Mouse (Mus musculus) hindbrain, postnatal 0 days (tissue): ENCODE results near the gene Ptprm. TPM values are rescaled to one million over a fixed set of nuclear protein-coding genes. Genes with fewer than 3 reads are reported as not detected.
A peak's percentile ranks its signal among the peaks of the same experiment; 100 is the strongest.

Experiments
- ATAC-seq: fragments of 200-750 bp; cut with Nextera tagmentation; 2 replicates; pipeline ENCODE4 v1.8.0; 2017; ENCODE audit warnings: mild to moderate bottlenecking, moderate TSS enrichment, moderate library complexity
- DNase-seq: peaks from one replicate; pipeline ENCODE4 v3.0.0-alpha.2; 2015; ENCODE audit warnings: low spot score
- H3K27ac ChIP-seq: fragments of 300-500 bp; sonication (generic); 2 replicates; pipeline ENCODE4 v1.5.1; 2014; ENCODE audit warnings: mild to moderate bottlenecking
- H3K27me3 ChIP-seq: fragments of 300-500 bp; sonication (generic); 2 replicates; pipeline ENCODE4 v1.6.1; 2014; ENCODE audit warnings: low read length, mixed read lengths; ENCODE audit not compliant: insufficient read depth
- H3K36me3 ChIP-seq: fragments of 300-500 bp; sonication (generic); 2 replicates; pipeline ENCODE4 v1.6.1; 2014; ENCODE audit warnings: low read length, mixed read lengths; ENCODE audit not compliant: insufficient read depth
- H3K4me1 ChIP-seq: fragments of 300-500 bp; sonication (generic); 2 replicates; pipeline ENCODE4 v1.6.1; 2014; ENCODE audit warnings: antibody characterized with exemption, low read length, mixed read lengths; ENCODE audit not compliant: insufficient read depth
- H3K4me2 ChIP-seq: fragments of 300-500 bp; sonication (generic); 2 replicates; pipeline ENCODE4 v1.6.1; 2014; ENCODE audit warnings: low read depth, mild to moderate bottlenecking, low read length, moderate library complexity, mixed read lengths
- H3K4me3 ChIP-seq: fragments of 300-500 bp; sonication (generic); 2 replicates; pipeline ENCODE4 v1.5.1; 2014; ENCODE audit warnings: low read length
- H3K9ac ChIP-seq: fragments of 300-500 bp; sonication (generic); replicated peaks from 2 replicates; pipeline ENCODE4 v1.6.1; 2014; ENCODE audit warnings: mild to moderate bottlenecking, low read length, moderate library complexity, mixed read lengths
- H3K9me3 ChIP-seq: fragments of 300-500 bp; sonication (generic); 2 replicates; pipeline ENCODE4 v1.6.1; 2016; ENCODE audit warnings: low read length, mixed read lengths
- CTCF ChIP-seq: IDR thresholded peaks from 2 replicates; pipeline ENCODE4 v1.5.1; 2016; ENCODE audit warnings: antibody characterized with exemption, control low read depth, low read depth
- WGBS: fragments of 180-500 bp; shearing (Covaris S2); extraction: QIAGEN DNeasy Blood & Tissue Kit; methylation state at CpG from one replicate; pipeline ENCODE4 v1.1.7; 2014; 5-methylcytosine and 5-hydroxymethylcytosine counted together
- polyA plus RNA-seq: library from polyadenylated mRNA; unstranded; fragments of >200 nt; fragmentation: Nextera tagmentation; extraction: Ambion mirVana; gene quantifications from 2 replicates; pipeline ENCODE4 v1.2.1, GENCODE M21; 2015
- total RNA-seq: library from RNA; depleted of rRNA; stranded (reverse); fragments of >200 nt; gene quantifications from 2 replicates; pipeline ENCODE4 v1.2.3, GENCODE M21; 2014

The Ptprm gene
- total and polyA plus RNA-seq, 2 experiments from 2014 or later, result 19.3 to 52.4 TPM

GRCm38 (mm10) chr17:66779026-66779425, 575.2 kb downstream of the Ptprm start:
- WGBS, result 76% methylated on average over 1 of the region's 1 CpGs
- no peak for TF ChIP-seq CTCF
- no peak overlapping the region for H3K27ac ChIP-seq
- no peak overlapping the region for H3K4me2 ChIP-seq
- H3K9ac ChIP-seq, result no peak overlapping the region
- peaks cover 4% of the 10 kb centered on the region; the same call in 1 of the 2 replicates for H3K4me1 ChIP-seq
- H3K27me3 ChIP-seq, result no peaks in the 10 kb centered on the region
- no peaks in the 10 kb centered on the region for H3K9me3 ChIP-seq
- H3K4me3 ChIP-seq, result no peak overlapping the region
- no peaks in the 10 kb centered on the region for H3K36me3 ChIP-seq
- no peak for ATAC-seq
- DNase-seq, result no peak

- no peaks in the 10 kb centered on the region for H3K36me3 ChIP-seq
- no peak for TF ChIP-seq CTCF
- H3K9ac ChIP-seq, result no peak overlapping the region
- peaks cover 7% of the 10 kb centered on the region; the same call in 1 of the 2 replicates for H3K4me1 ChIP-seq
- DNase-seq, result no peak
- 0 out of 2 replicates have a peak overlapping the region, but pooled peaks have one; percentile 41 for H3K27ac ChIP-seq
- no peak overlapping the region for H3K4me3 ChIP-seq
- WGBS, result 84% methylated on average over 14 of the region's 14 CpGs
- no peak overlapping the region for H3K4me2 ChIP-seq
- ATAC-seq, result no peak
- no peaks in the 10 kb centered on the region for H3K9me3 ChIP-seq
- no peaks in the 10 kb centered on the region for H3K27me3 ChIP-seq
Observed at GRCm38 (mm10) chr17:66769365-66770363, 584.6 kb downstream of the Ptprm start.

GRCm38 (mm10) chr17:66768689-66769275, 585.5 kb downstream of the Ptprm start:
- Histone ChIP-seq H3K36me3 (no peaks in the 10 kb centered on the region), H3K27ac (0 out of 2 replicates have a peak overlapping the region, but pooled peaks have one; percentile 41), H3K9me3 (no peaks in the 10 kb centered on the region), H3K9ac (no peak overlapping the region), H3K27me3 (no peaks in the 10 kb centered on the region), H3K4me3 (no peak overlapping the region), H3K4me1 (peaks cover 7% of the 10 kb centered on the region; the same call in 1 of the 2 replicates), H3K4me2 (no peak overlapping the region)
- DNase-seq (no peak), ATAC-seq (peak; percentile 35; the same call in 1 of the 2 replicates)
- no peak for TF ChIP-seq CTCF
- WGBS, result 29% methylated on average over 11 of the region's 11 CpGs

GRCm38 (mm10) chr17:66766166-66766565, 588.1 kb downstream of the Ptprm start:
- Histone ChIP-seq H3K36me3 (no peaks in the 10 kb centered on the region), H3K9ac (no peak overlapping the region), H3K4me3 (no peak overlapping the region), H3K27me3 (no peaks in the 10 kb centered on the region), H3K9me3 (no peaks in the 10 kb centered on the region), H3K4me2 (no peak overlapping the region), H3K27ac (no peak overlapping the region), H3K4me1 (peaks cover 16% of the 10 kb centered on the region; the same call in 1 of the 2 replicates)
- 76% methylated on average over 6 of the region's 6 CpGs for WGBS
- TF ChIP-seq CTCF, result no peak
- DNase-seq (no peak), ATAC-seq (no peak)

- H3K4me1 ChIP-seq, result peaks cover 16% of the 10 kb centered on the region; the same call in 1 of the 2 replicates
- H3K27me3 ChIP-seq, result no peaks in the 10 kb centered on the region
- DNase-seq (no peak), ATAC-seq (no peak)
- no peak overlapping the region for H3K27ac ChIP-seq
- no peaks in the 10 kb centered on the region for H3K36me3 ChIP-seq
- no peaks in the 10 kb centered on the region for H3K9me3 ChIP-seq
- H3K4me3 ChIP-seq, result no peak overlapping the region
- H3K4me2 ChIP-seq, result no peak overlapping the region
- WGBS, result 62% methylated on average over 2 of the region's 2 CpGs
- no peak overlapping the region for H3K9ac ChIP-seq
- no peak for TF ChIP-seq CTCF
Observed at GRCm38 (mm10) chr17:66764435-66764834, 589.8 kb downstream of the Ptprm start.

GRCm38 (mm10) chr17:66762716-66763115, 591.5 kb downstream of the Ptprm start:
- no peaks in the 10 kb centered on the region for H3K36me3 ChIP-seq
- no peak for ATAC-seq
- peaks cover 10% of the 10 kb centered on the region; the same call in 1 of the 2 replicates for H3K4me1 ChIP-seq
- WGBS, result 70% methylated on average over 10 of the region's 10 CpGs
- no peak overlapping the region for H3K4me2 ChIP-seq
- no peak overlapping the region for H3K9ac ChIP-seq
- H3K27me3 ChIP-seq, result no peaks in the 10 kb centered on the region
- H3K27ac ChIP-seq, result no peak overlapping the region
- no peak for DNase-seq
- H3K9me3 ChIP-seq, result no peaks in the 10 kb centered on the region
- no peak overlapping the region for H3K4me3 ChIP-seq
- no peak for TF ChIP-seq CTCF
